Mouse (Mus musculus): ENCODE measurements around the gene Cd7. TPM values are rescaled to one million over a fixed set of nuclear protein-coding genes. Genes with fewer than 3 reads are reported as not detected.
"Not testable (repeated sequence)": the region's sequence is repeated elsewhere in the genome, so short reads cannot be mapped to it uniquely, and the experiment has no call there.

Cd7 gene
- polyA plus RNA-seq, 1 experiment from 2014 or later: 0.24 TPM

- H3K4me1 ChIP-seq (replicated peaks; ENCODE audit: control insufficient read depth, insufficient read depth, low read length): no peaks in the 10 kb centered on the region
- no peaks in the 10 kb centered on the region for H3K36me3 ChIP-seq (replicated peaks; ENCODE audit: control insufficient read depth, insufficient read depth)
- no peak overlapping the region for H3K4me2 ChIP-seq (replicated peaks)
- no peak overlapping the region for H3K4me3 ChIP-seq (replicated peaks; ENCODE audit: low read length)
- no peaks in the 10 kb centered on the region for H3K9me3 ChIP-seq (ENCODE audit: control insufficient read depth, low read length)
- 89% methylated on average over 2 of the region's 2 CpGs for WGBS
- no peak for DNase-seq (ENCODE audit: low spot score)
- H3K27ac ChIP-seq: no peak overlapping the region
- no peak for ATAC-seq (ENCODE audit: low FRiP score)
- no peak overlapping the region for H3K9ac ChIP-seq
- H3K27me3 ChIP-seq (ENCODE audit: control insufficient read depth, insufficient read depth, low read length): no peaks in the 10 kb centered on the region
Observed at GRCm38 (mm10) chr11:121067895-121068294, 28.7 kb upstream of the Cd7 start.

GRCm38 (mm10) chr11:121064197-121064596 lies 25.0 kb upstream of the Cd7 start:
- H3K36me3 ChIP-seq (replicated peaks; ENCODE audit: control insufficient read depth, insufficient read depth): no peaks in the 10 kb centered on the region
- no peak for ATAC-seq (ENCODE audit: low FRiP score)
- no peaks in the 10 kb centered on the region for H3K4me1 ChIP-seq (replicated peaks; ENCODE audit: control insufficient read depth, insufficient read depth, low read length)
- H3K9ac ChIP-seq: no peak overlapping the region
- no peak for DNase-seq (ENCODE audit: low spot score)
- no peaks in the 10 kb centered on the region for H3K9me3 ChIP-seq (ENCODE audit: control insufficient read depth, low read length)
- 83% methylated on average over 3 of the region's 3 CpGs for WGBS
- no peak overlapping the region for H3K27ac ChIP-seq
- no peak overlapping the region for H3K4me3 ChIP-seq (replicated peaks; ENCODE audit: low read length)
- H3K4me2 ChIP-seq (replicated peaks): no peak overlapping the region
- H3K27me3 ChIP-seq (ENCODE audit: control insufficient read depth, insufficient read depth, low read length): no peaks in the 10 kb centered on the region

DNA sequence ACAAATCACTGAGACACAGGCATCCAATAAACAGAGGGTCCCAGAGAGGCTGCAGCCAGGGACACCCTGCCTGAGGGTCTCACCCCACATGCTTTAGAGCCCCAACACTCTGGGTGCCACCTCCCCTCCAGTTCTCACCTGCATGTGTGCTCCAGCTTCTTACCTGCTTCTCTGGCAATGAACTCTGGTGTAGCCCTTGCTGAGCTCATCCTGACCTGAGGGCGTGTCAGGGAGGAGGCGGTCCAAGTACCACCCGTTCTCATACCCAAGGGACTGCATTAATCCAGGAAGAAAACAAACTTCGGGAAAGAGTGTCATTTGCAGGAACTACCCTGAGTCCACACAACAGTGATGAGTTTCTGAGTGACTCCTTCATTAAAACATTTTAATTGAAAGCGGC lies 24.2 kb upstream of the Cd7 start, which contains the start of gene Sectm1b:
Gene Sectm1b (minus strand): TSS at position 191 of the 400 bp plus-strand sequence.
- H3K27me3 ChIP-seq (ENCODE audit: control insufficient read depth, insufficient read depth, low read length): no peaks in the 10 kb centered on the region
- no peak within 1 kb of the TSS for H3K9ac ChIP-seq
- H3K4me2 ChIP-seq (replicated peaks): no peak within 1 kb of the TSS
- H3K4me3 ChIP-seq (replicated peaks; ENCODE audit: low read length): no peak within 1 kb of the TSS
- 78% methylated on average over 5 of the region's 5 CpGs for WGBS
- H3K4me1 ChIP-seq (replicated peaks; ENCODE audit: control insufficient read depth, insufficient read depth, low read length): no peaks in the 10 kb centered on the region
- DNase-seq (ENCODE audit: low spot score) (no peak), ATAC-seq (ENCODE audit: low FRiP score) (no peak)
- no peaks in the 10 kb centered on the region for H3K36me3 ChIP-seq (replicated peaks; ENCODE audit: control insufficient read depth, insufficient read depth)
- no peak within 1 kb of the TSS for H3K27ac ChIP-seq
- no peaks in the 10 kb centered on the region for H3K9me3 ChIP-seq (ENCODE audit: control insufficient read depth, low read length)

- Histone ChIP-seq H3K9ac (no peak overlapping the region), H3K4me3 (replicated peaks; ENCODE audit: low read length) (no peak overlapping the region), H3K27me3 (ENCODE audit: control insufficient read depth, insufficient read depth, low read length) (no peaks in the 10 kb centered on the region), H3K4me1 (replicated peaks; ENCODE audit: control insufficient read depth, insufficient read depth, low read length) (no peaks in the 10 kb centered on the region), H3K9me3 (ENCODE audit: control insufficient read depth, low read length) (no peaks in the 10 kb centered on the region), H3K36me3 (replicated peaks; ENCODE audit: control insufficient read depth, insufficient read depth) (no peaks in the 10 kb centered on the region), H3K27ac (no peak overlapping the region), H3K4me2 (replicated peaks) (no peak overlapping the region)
- ATAC-seq (ENCODE audit: low FRiP score) (no peak), DNase-seq (ENCODE audit: low spot score) (no peak)
- WGBS: 78% methylated on average over 8 of the region's 8 CpGs
Observed at GRCm38 (mm10) chr11:121061615-121062014, 22.4 kb upstream of the Cd7 start.

GRCm38 (mm10) chr11:121060401-121061067 lies 21.3 kb upstream of the Cd7 start:
- not testable (repeated sequence) for DNase-seq (ENCODE audit: low spot score); H3K4me1 ChIP-seq (replicated peaks; ENCODE audit: control insufficient read depth, insufficient read depth, low read length); H3K36me3 ChIP-seq (replicated peaks; ENCODE audit: control insufficient read depth, insufficient read depth); H3K4me2 ChIP-seq (replicated peaks); ATAC-seq (ENCODE audit: low FRiP score); H3K9me3 ChIP-seq (ENCODE audit: control insufficient read depth, low read length); H3K27ac ChIP-seq; H3K27me3 ChIP-seq (ENCODE audit: control insufficient read depth, insufficient read depth, low read length); H3K4me3 ChIP-seq (replicated peaks; ENCODE audit: low read length); H3K9ac ChIP-seq
- WGBS: 97% methylated on average over 6 of the region's 6 CpGs

GRCm38 (mm10) chr11:121059471-121059870 lies 20.3 kb upstream of the Cd7 start:
- H3K36me3 ChIP-seq (replicated peaks; ENCODE audit: control insufficient read depth, insufficient read depth): no peaks in the 10 kb centered on the region
- no peak overlapping the region for H3K4me3 ChIP-seq (replicated peaks; ENCODE audit: low read length)
- H3K4me1 ChIP-seq (replicated peaks; ENCODE audit: control insufficient read depth, insufficient read depth, low read length): no peaks in the 10 kb centered on the region
- no peak overlapping the region for H3K27ac ChIP-seq
- ATAC-seq (ENCODE audit: low FRiP score) (no peak), DNase-seq (ENCODE audit: low spot score) (no peak)
- no peaks in the 10 kb centered on the region for H3K9me3 ChIP-seq (ENCODE audit: control insufficient read depth, low read length)
- H3K27me3 ChIP-seq (ENCODE audit: control insufficient read depth, insufficient read depth, low read length): no peaks in the 10 kb centered on the region
- H3K9ac ChIP-seq: no peak overlapping the region
- no peak overlapping the region for H3K4me2 ChIP-seq (replicated peaks)
- 87% methylated on average over 4 of the region's 4 CpGs for WGBS

GRCm38 (mm10) chr11:121058956-121059355 lies 19.7 kb upstream of the Cd7 start:
- no peaks in the 10 kb centered on the region for H3K4me1 ChIP-seq (replicated peaks; ENCODE audit: control insufficient read depth, insufficient read depth, low read length)
- no peak overlapping the region for H3K9ac ChIP-seq

DNA sequence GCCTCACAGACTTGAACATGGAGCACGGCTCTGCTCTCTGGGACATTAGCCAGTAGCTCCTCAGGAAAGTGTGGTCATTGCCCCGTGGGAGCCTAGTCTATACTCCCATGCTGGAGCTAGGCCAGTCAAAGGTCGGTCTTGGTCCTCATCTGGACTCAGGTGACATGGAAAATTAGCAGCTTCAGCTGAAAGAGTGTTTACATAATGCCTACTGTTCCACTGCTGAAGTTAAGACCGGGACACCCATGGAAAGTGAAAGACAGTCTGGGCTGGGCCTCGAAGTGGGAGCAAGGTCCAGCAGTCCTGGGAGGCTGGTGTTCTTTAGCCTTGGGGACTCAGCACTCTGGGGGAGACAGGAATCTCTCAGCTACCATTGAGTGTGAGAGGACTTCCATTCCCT lies 18.9 kb upstream of the Cd7 start:
- ATAC-seq (ENCODE audit: low FRiP score): no peak
- 83% methylated on average over 5 of the region's 5 CpGs for WGBS

More at GRCm38 (mm10) chr11:121058956-121059355, 19.7 kb upstream of the Cd7 start:
- Histone ChIP-seq H3K27ac (no peak overlapping the region), H3K4me3 (replicated peaks; ENCODE audit: low read length) (no peak overlapping the region), H3K27me3 (ENCODE audit: control insufficient read depth, insufficient read depth, low read length) (no peaks in the 10 kb centered on the region), H3K36me3 (replicated peaks; ENCODE audit: control insufficient read depth, insufficient read depth) (no peaks in the 10 kb centered on the region), H3K9me3 (ENCODE audit: control insufficient read depth, low read length) (no peaks in the 10 kb centered on the region), H3K4me2 (replicated peaks) (no peak overlapping the region)
- no peak for DNase-seq (ENCODE audit: low spot score)
- no peak for ATAC-seq (ENCODE audit: low FRiP score)
- WGBS: 89% methylated on average over 4 of the region's 4 CpGs

GRCm38 (mm10) chr11:121056536-121057236 lies 17.5 kb upstream of the Cd7 start:
- Histone ChIP-seq H3K27me3 (ENCODE audit: control insufficient read depth, insufficient read depth, low read length) (no peaks in the 10 kb centered on the region), H3K36me3 (replicated peaks; ENCODE audit: control insufficient read depth, insufficient read depth) (no peaks in the 10 kb centered on the region), H3K27ac (no peak overlapping the region), H3K9me3 (ENCODE audit: control insufficient read depth, low read length) (no peaks in the 10 kb centered on the region), H3K4me2 (replicated peaks) (no peak overlapping the region), H3K4me1 (replicated peaks; ENCODE audit: control insufficient read depth, insufficient read depth, low read length) (no peaks in the 10 kb centered on the region), H3K9ac (no peak overlapping the region), H3K4me3 (replicated peaks; ENCODE audit: low read length) (no peak overlapping the region)
- WGBS: 79% methylated on average over 7 of the region's 7 CpGs
- ATAC-seq (ENCODE audit: low FRiP score) (no peak), DNase-seq (ENCODE audit: low spot score) (no peak)

More for the DNA sequence above, 18.9 kb upstream of the Cd7 start:
- Histone ChIP-seq H3K27me3 (ENCODE audit: control insufficient read depth, insufficient read depth, low read length) (no peaks in the 10 kb centered on the region), H3K4me2 (replicated peaks) (no peak overlapping the region), H3K9me3 (ENCODE audit: control insufficient read depth, low read length) (no peaks in the 10 kb centered on the region), H3K4me1 (replicated peaks; ENCODE audit: control insufficient read depth, insufficient read depth, low read length) (no peaks in the 10 kb centered on the region), H3K27ac (no peak overlapping the region), H3K9ac (no peak overlapping the region), H3K4me3 (replicated peaks; ENCODE audit: low read length) (no peak overlapping the region), H3K36me3 (replicated peaks; ENCODE audit: control insufficient read depth, insufficient read depth) (no peaks in the 10 kb centered on the region)
- DNase-seq (ENCODE audit: low spot score): no peak

Data from hindbrain, embryonic 14.5 days (tissue).